Mouse (Mus musculus): Measurements from ENCODE around the gene Dpp6. TPM values are rescaled to one million over a fixed set of nuclear protein-coding genes. Genes with fewer than 3 reads are reported as not detected.

Gene Dpp6
- total RNA-seq, 1 experiment from 2014 or later: 5.2 TPM

DNA sequence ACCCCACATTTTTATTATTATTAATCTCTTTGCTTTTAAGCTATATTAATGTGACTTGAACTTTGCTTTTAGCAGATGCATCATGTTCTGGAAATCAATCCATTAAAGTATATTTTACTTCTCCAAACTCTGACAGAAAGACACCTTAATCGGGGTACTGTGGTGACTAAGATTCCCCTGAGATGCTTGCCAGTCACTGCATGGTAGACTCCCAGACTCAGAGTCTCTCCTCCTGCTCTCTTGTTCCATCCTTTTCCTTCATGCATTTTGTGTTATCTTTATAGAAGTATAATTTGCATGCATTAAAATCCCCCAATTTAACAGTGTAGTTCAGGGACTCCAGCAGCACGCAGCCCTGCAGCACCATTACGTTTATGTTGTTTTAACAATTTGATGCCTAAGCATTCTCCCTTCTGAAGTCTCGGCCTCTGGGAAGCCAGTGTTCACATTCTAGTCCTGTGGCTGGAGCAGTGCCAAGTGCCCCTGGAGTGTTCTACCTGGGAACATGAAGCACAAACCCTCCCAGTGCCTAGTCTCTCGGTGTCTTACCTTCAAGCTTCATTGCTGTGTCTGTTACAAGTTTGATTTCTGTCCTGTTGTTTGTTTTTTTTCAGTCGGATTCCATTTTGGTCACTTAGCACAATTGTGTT lies 153.1 kb downstream of the Dpp6 start:
- no peak for DNase-seq

DNA sequence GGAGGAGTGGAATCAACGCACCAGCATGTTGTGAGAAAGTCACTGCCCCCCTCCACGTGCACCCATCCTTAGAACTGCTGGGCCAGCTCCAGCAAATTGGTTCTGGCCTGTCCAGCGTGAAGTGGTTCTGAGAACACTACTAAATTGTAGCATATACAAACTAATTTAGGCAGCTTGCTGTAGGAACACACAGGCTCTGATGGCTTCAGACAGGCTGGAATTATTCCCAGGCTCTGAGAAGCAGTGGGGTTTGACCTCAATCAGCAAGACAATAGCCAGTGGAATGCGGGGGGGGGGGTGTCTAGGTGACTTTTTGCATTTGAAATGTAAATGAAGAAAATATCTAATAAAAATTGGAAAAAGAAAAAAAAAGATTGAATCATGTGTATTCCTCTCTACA lies 156.2 kb downstream of the Dpp6 start:
- no peak for DNase-seq

DNA sequence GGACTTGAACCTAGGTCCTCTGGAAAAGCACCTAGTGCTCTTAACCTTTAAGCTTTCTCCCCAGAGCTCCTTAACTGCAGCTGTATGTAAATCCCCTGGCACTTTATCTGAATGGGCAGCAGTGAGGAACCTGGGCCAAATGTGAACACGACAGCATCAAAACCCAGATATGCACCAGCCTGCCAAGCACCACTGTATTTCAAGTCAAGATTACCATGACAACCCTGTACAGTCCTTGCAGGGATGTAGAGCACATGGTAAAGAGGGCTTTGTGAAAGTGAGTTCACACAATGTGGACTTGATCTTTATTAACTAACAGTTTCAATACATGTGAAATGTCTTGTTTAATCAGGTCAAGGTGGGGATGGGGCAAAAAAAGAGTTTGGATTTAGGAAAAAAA lies 162.3 kb downstream of the Dpp6 start:
- DNase-seq: no peak

DNA sequence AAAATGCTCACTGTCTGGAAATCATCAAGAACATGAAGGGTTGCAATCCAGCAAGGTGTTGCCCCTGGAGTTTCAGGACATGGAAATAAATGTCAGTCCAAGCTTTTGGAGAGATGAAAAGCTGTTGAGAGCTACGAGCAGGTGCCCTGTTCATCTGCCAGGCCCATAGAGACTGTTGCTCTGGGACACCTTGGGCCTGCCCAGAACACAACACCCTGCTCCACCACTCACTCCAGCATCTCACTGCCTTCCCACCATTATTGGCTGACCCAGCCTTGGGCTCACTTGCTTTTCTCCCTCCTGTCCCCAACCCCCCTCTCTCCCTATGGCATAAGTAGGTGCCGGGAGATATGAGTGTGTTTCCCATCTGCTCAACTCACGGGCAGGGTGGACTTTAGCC lies 162.8 kb downstream of the Dpp6 start:
- DNase-seq: no peak

DNA sequence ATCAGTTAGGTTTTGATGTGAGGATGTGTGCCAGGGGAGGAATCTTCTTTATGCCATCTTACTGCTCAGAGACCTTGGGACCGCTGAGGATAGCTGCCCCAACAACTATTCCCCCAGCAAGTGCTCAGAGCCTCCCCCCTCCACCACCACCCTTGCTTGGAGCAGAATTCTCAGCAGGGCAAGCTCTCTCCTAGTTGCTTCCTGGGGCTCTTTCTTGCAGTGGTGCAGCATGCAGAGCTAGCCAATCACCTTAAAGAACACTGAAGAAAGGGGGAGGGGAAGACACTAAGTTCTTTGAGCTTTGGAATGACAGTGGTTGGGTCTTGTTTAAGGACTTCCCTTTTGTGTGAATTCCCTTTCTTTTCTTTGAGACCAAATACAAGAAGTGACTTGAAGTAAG lies 168.1 kb downstream of the Dpp6 start:
- DNase-seq: no peak

DNA sequence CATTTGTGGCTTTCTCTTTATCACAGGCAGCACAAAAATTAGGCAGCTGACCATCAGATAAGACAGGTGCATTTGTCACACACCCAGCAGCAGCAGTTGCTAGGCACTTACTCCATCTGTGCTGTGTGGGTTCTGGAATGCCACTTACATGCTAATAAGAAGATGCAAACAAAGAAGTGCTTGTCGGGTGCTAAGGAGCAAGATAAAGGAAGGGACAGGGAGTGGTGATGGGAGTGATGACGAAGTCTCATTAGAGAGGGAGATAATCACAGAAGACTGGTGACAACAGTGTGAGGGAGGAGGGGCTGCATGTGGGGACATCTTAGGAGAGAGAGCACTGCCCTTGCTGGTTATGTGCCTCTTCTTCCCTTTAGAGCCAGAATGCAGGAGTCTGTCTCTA lies 174.6 kb downstream of the Dpp6 start:
- DNase-seq: no peak

DNA sequence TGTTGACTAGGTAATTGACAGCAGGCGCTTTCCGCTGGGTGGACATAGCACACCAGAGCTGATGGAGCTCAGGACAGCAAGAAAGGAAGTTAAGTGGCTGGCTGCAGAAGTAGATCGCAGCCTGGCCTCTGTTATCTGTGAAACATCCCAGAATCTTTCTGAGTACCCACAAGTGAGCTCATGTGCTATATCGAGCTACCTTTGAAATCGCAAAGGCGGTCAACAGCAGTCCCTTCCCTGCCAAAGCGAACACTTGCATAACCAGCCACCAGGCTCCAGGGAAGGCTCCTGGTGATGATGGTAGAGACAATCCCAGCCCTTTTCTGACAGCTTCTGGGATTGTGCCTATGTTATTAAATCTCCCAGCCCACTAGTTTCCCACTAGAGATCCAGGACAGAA lies 186.5 kb downstream of the Dpp6 start:
- no peak for DNase-seq

DNA sequence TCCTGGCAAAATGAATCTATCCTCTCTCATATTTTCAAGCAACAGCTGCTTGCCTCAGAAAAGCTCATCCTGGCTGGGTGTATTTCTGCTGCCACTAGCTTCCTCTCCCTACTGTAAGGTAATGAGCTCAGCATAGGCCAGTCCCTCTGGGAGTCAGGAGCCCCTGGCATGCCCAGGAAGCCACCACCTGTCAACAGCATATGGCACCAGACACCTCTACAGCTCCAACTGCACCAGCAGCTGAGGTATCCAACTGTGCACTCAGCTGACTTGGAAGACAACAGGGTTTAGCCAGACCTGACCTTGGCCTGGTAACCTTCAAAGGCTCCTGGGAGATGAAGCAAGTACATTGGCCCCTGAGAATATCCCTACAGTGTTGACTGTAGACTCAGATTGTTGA lies 192.2 kb downstream of the Dpp6 start:
- DNase-seq: no peak

DNA sequence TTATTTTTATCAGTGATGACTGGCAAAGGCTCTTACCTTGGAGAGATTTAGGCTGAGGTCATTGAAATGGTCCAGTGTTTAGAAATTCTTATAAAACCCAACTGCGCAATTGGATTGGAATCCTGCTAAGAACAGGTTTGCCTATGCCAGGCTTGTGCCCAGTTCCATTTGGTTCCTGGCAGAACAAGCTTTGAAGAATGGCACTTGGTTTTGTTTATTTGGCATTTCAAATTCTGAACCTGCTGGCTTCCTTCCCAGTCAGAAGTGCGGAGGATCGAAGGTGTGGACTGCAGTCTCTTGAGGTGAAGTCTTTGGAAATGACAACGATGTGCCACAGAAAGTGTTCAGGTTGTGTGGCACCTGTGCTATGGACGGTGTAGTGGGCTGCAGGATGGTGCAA lies 193.6 kb downstream of the Dpp6 start:
- DNase-seq: no peak

DNA sequence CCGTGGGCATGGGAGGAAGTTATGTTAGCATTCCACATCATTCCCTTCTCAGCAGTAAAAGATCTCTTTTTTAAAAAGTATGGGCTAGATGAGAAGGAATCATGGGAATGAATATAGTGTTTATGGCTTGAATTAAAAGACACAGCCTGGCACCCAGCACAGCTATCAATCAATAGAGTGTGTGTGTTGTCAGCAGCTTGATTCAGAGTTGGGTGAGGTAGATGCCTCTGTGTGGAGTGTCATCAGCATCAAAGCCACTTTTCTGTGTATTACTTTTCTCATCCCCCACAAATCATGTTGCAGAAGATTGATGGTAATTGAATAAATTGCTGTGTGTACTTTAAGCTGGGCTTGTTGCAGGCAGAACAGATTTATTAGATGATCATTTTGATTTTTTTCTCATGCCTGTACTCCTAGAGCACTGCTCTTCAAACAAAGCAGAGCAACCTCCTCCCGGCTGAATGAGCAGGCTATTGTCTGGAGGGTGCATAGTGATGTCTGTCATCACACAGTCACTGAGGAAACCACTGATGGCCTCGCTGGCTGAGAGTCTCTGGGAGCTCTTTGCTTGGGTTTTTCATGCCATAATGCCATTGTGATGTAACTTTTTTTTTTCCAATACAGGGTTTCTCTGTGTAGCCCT lies 201.4 kb downstream of the Dpp6 start:
- DNase-seq: no peak

DNA sequence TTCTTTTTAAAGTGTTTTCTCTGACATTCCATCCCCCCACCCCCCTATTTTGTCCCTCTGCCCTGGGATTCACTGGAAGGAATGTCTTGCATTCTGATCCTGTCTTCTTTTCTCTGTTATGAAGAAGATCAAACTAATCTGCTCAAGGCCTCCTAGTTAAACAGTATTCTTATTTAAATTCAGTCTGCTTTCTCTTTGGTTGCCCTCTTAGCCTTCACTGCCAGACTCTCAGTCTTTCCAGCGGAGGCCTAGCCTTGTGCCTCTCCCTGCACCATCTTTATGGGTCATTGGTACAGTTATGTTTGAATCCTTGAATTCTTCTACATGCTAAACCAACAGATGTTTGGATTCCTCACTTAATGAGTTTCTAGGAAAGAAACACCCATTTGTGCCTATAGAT lies 211.6 kb downstream of the Dpp6 start:
- DNase-seq: no peak

DNA sequence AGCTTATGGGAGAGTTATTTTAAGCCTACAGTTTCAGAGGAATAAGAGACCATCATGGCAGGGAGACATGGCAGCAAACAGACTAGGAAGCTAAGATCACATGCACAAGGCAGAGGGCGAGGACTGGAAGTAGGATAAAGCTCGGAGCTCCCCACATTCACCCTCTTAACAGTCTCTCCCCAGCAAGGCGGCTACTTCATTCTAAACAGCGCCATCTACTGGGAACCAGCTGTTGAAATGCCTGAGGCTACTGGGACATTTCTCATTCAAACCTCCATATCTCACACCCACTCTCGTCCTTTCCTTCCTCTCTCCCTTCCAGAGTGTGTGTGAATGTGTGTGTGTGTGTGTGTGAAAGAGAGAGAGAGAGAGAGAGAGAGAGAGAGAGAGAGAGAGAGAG lies 212.8 kb downstream of the Dpp6 start:
- peak; percentile 32 for DNase-seq

DNA sequence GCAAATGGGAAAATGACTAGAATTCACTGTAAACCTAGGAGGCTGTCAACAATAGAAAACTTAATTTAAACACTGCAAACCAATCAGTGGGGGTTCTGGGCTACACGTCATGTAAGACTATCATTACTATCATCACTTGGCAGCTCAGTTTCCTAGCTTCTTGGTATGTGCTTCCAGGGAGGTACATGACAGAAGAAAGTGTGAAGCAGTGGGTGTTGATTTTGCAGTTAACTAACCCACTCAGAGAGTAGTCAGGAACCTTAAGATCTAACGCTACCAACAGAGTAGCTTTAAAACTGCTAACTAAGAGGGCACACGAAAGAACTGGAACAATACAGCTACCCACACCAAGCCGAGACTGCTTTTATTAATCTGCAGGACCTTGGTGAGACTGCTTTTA lies 217.9 kb downstream of the Dpp6 start:
- no peak for DNase-seq

DNA sequence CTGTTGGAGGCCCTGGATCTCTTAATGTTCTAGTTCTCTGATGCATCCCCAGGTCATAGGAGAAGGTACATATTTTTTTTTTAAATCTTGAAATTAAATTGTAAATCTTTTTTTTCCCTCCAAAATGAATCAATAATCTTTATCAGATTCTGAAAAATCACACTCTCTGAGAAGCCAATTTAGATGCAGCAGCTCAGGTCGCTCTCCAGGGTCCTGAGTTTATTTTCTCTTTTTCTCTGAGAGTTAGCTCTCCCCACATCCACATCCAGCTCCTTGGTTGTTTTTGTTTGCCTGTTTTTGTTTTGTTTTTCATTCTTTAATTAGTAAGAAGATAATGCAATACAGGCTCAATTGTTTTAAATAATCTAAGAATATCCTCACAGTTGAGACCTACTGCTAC lies 218.3 kb downstream of the Dpp6 start:
- no peak for DNase-seq

DNA sequence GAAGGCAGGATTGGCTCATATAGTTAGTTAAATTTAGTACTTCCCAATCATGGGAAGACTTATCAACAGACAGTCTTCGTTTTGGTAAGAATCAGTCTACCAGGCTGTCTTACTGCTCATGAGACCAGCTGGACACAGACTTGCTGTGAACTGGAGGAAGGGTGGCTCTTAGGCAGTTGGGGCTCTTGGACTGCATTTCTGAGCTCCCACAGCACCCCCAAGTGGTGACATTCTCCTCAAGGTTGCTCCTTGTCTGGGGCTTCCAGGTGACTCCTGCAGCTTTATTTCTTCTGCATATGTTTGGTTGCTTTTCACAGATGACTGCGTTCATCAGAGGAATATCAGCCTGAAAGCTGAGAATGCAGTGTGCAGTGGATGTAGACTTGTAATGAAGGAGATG lies 218.9 kb downstream of the Dpp6 start:
- DNase-seq: peak; percentile 9

DNA sequence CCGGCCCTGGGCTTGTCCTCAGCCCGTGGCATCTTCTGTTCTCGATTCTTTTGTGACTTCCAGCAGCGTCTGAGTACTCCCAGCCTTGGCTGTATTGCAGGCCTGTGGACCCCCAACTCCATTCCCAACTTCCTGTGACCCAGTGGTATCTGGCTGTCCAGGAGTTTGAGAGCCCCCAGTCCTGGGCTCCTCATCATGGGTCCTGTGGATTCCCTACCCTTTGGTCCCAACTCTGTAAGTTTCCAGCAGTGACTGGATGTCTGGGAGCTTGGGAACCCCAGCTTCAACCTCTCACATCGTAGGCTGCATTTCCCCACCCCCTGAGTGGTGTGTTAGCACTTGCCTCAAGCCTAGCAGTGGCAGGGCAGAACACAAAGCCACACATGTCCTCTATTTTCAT lies 220.8 kb downstream of the Dpp6 start:
- DNase-seq: no peak

DNA sequence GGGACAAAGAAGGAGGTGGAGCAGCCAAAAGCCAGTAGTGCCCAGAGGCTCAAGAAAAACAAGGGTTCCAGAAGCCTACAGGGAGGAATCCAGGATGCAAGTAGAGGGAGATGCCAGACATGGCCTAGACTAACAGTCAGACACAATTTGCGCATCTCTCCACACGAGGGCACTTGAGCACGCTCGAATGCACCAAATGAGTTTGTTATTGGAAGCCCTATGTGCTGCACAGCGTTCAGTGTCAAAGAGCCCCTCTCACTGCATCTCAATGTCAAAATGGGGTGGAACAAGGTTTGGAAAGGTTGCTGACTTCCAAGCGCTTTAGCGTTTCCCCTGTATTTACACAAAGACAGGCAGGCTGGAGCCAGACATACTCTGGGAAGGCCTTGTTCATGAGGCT lies 231.2 kb downstream of the Dpp6 start:
- peak; percentile 28 for DNase-seq

DNA sequence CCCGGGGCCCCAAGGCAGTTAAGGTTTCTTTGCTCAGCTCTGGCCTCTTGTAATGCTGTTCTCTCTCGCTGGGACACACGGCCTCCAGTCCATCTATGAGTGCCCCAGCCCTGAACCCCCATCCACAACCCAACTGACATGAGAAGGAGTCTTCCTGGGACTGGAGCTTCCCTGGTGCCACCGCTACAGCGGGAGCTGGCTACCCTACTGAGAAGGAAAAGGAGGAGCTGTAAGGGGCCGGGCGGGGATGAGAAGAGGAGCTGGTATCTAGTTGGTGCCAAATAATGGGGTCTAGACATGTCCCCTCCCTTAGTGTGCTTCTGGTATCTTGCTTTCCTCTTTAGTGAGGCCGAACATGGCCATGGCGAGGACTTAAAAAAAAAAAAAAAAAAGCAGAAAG lies 231.9 kb downstream of the Dpp6 start:
- no peak for DNase-seq

DNA sequence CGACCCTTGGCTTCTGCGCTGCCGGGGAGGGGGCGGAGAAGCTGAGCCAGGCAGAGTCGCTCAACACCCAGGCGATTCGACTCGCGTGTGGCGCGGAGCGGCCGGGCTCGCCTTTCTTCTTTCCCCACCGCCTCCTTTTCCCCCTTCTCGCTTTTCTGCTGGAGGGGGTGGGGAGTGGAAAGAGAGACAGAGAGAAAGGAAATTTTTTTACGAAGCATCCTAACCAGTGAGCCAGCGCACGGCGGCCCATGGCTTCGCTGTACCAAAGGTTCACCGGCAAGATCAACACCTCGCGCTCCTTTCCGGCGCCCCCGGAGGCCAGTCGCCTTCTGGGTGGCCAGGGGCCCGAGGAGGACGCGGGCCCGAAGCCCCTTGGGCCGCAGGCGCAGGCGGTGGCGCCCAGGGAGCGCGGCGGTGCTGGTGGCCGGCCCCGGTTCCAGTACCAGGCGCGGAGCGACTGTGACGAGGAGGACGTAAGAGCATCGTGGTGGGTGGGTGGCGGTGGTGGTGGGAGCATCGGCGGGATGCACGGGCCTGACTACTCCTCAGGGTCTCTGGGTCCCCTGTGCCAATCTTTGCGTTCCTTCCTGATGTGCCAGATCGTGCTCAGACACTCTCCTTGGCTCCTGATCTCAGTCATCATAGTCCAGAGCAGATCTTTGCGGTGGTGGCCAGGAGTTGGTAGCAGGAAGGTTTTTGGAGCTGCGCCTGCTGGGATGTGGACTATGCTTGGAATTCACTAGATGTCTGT lies 232.5 kb downstream of the Dpp6 start:
- no peak for DNase-seq

DNA sequence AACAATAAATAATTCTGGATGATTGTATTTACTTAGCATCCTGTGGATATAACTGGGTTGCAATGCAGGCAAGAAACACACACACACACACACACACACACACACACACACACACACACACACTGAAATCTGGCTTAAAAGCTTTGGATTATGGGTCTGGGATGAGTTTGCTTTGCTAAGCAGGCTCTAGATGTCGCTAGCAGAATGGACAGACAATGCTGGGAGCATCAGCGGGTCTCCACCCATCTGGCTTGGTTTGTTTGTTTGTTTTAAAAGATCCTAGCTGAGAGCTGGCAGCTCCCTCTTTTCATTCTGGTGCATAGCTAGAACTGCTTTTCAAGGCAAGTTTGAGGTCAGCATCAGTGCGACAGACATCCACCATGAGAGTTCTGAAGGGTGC lies 234.2 kb downstream of the Dpp6 start:
- DNase-seq: no peak

DNA sequence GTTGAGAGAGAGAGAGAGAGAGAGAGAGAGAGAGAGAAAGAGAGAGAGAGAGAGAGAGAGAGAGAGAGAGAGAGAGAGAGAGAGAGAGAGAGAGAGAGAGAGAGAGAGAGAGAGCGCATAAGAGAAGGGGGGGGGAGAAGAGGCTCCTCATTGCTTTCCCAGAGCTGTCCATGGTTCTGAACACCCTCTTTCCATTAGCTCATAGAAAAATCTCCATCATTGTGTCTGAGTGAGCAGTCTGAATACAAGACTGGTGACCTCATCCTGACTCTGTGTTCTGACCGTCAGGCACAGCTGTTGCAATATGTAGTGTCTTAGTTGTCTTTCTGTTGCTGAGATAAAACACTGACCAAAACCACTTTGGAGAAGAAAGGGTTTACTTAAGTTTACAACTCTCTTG lies 235.4 kb downstream of the Dpp6 start:
- peak; percentile 56 for DNase-seq

DNA sequence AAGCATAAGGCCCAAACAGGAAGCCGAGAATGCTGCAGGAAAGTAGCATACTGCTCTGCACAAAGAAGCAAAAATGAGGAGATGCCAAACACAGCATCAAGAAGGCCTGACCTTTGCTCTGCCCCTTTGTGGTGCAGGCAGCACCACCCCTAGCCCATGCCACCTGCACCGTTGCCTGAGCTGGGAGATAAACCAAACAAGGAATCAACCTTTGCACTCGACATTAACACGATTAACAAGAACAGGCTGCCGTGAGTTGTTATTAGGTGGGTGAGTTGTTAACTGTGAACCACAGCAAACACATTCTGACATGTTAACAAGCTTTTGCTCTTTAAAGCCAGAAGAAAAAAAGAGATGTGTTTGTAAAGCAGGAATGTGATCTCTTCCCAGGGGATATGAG lies 239.4 kb downstream of the Dpp6 start:
- no peak for DNase-seq

DNA sequence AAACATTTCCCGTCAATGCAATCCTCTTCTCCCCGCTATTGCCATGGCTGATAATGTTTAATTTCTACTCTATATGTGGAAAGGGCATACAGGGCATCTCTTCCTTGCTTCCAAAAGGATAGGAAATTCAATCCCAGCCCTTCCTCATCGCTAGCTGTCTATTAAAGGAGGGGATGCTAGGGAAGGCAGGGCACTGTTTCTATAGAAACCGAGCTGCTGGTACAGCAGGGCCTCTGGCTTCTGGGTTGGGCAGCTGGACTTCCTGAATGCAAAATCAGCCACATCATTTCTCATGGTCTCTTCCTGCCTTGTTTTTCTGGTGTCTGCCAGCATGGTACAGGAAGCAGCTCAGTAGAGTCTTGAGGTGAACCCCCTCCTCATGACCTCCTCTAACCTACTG lies 243.1 kb downstream of the Dpp6 start:
- no peak for DNase-seq

DNA sequence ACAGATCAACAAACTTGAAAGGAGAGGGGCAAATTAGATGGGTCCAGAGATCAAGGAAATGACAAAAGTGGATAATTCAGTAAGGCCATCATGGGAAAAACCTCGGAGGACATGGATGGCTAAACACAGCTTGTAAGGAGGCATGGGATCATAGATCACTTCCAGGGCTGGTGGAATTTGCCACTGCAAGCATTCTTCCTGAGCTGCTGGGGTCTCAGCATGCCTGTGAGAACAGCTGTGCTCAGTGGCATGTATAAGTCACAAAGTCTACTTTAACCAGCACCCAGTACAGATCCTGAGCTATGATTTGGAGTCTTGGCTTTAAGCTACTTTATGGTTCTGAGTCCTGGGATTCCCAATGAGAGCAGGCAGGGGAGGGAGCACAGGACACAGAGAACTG lies 246.9 kb downstream of the Dpp6 start:
- DNase-seq: no peak
